Mouse (Mus musculus): ENCODE results near the gene Cln3. TPM values are rescaled to one million over a fixed set of nuclear protein-coding genes. Genes with fewer than 3 reads are reported as not detected.

The Cln3 gene
- polyA plus RNA-seq, 1 experiment from 2014 or later, result 62.9 TPM

DNA sequence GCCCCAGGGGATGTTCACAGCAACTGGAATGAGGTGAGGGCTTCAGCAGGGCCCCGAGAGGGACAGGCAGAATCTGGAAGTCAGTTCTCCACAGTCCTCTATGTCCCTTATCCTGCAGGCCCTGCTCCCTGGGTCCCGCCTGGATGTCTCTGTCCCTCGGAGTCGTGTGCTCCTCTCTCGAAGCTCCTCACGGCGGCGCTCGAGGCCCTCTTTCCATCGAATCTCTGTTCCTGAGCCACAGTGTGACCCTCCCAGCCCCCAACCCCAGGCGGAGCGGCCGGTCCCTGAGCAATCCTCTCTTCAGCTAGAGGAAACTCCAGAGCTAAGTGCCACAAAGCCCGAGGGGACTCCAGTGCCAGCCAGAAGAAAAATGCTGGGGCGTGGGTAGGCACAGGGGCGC, 2.2 kb upstream of the Cln3 start:
- H3K9ac ChIP-seq (ENCODE audit: low read depth, low read length), result no peak overlapping the region
- H3K27me3 ChIP-seq (replicated peaks; ENCODE audit: control insufficient read depth, insufficient read depth, low read length), result 0 out of 2 replicates have a peak, but pooled peaks cover 2% of the 10 kb centered on the region
- ATAC-seq, result no peak
- 17% methylated on average over 16 of the region's 16 CpGs for WGBS
- H3K4me1 ChIP-seq (replicated peaks; ENCODE audit: control insufficient read depth, insufficient read depth, low read length), result no peaks in the 10 kb centered on the region
- H3K9me3 ChIP-seq (ENCODE audit: control insufficient read depth), result no peaks in the 10 kb centered on the region
- H3K36me3 ChIP-seq (ENCODE audit: control insufficient read depth, insufficient read depth), result no peaks in the 10 kb centered on the region
- H3K4me3 ChIP-seq (ENCODE audit: low read depth, low read length), result no peak overlapping the region
- 0 out of 2 replicates have a peak overlapping the region, but pooled peaks have one; percentile 21 for H3K4me2 ChIP-seq (replicated peaks; ENCODE audit: low read depth)
- no peak overlapping the region for H3K27ac ChIP-seq (ENCODE audit: low read depth, low read length)
- peak; percentile 86 for TF ChIP-seq CTCF (IDR thresholded peaks at IDR 0.05; ENCODE audit: low read depth)

DNA sequence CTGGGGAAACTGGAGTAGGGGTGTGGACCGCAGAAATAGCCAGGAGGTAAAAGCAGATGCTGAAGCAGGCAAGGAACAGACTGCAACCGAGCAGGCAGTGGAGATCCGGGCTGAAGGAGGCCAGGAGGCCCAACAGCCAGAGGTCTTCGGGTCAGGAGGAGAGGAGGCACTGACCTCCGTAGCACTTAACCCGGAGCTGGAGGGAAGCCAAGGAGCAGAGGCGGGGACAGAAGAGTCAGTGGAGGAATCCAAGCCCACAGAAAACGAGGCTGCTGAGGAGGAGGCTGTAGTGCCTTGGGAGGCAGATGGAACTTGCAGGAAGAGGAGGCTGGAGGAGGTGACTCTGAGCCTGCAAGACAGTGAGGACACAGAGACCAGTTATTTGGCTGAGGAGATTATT, 1.2 kb upstream of the Cln3 start:
- WGBS, result 35% methylated on average over 8 of the region's 8 CpGs
- no peaks in the 10 kb centered on the region for H3K36me3 ChIP-seq (ENCODE audit: control insufficient read depth, insufficient read depth)
- ATAC-seq, result no peak
- H3K27ac ChIP-seq (ENCODE audit: low read depth, low read length), result no peak overlapping the region
- H3K9me3 ChIP-seq (ENCODE audit: control insufficient read depth), result no peaks in the 10 kb centered on the region
- H3K4me3 ChIP-seq (ENCODE audit: low read depth, low read length), result no peak overlapping the region
- TF ChIP-seq CTCF (IDR thresholded peaks at IDR 0.05; ENCODE audit: low read depth), result no peak
- H3K9ac ChIP-seq (ENCODE audit: low read depth, low read length), result no peak overlapping the region
- 0 out of 2 replicates have a peak, but pooled peaks cover 2% of the 10 kb centered on the region for H3K27me3 ChIP-seq (replicated peaks; ENCODE audit: control insufficient read depth, insufficient read depth, low read length)
- H3K4me1 ChIP-seq (replicated peaks; ENCODE audit: control insufficient read depth, insufficient read depth, low read length), result no peaks in the 10 kb centered on the region
- H3K4me2 ChIP-seq (replicated peaks; ENCODE audit: low read depth), result no peak overlapping the region

DNA sequence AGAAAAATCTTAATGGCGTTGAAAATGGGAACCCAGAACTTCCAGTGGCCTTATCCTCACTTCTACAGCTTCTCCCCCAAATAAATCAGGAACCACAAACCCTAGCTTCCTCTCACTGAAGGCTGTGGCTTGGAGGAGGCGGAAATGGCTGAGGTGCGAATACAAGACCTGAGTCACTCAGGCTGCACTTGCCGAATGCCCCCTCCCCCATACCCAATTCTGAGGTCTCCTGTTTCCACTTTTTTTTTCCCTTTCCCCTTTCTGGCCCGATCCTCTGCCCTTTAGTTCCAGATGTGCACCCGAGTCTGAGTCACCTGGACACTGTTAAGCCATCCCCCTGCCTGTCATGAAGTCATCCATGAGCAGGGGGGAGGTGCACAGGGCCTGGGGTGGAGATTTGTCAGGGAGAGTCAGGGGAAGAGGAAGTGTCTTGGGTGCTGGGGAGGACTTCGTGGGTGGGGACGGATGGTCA, 1.1 kb downstream of the Cln3 start, which contains the start of gene Apobr:
Apobr (plus strand) TSS at position 437 of the 472 bp plus-strand sequence.
- no peaks in the 10 kb centered on the region for H3K9me3 ChIP-seq (ENCODE audit: control insufficient read depth)
- TF ChIP-seq CTCF (IDR thresholded peaks at IDR 0.05; ENCODE audit: low read depth), result no peak
- H3K36me3 ChIP-seq (ENCODE audit: control insufficient read depth, insufficient read depth), result peaks cover 4% of the 10 kb centered on the region; the same call in 1 of the 2 replicates
- peak within 1 kb of the TSS; percentile 76 for H3K4me2 ChIP-seq (replicated peaks; ENCODE audit: low read depth)
- H3K9ac ChIP-seq (ENCODE audit: low read depth, low read length), result no peak within 1 kb of the TSS
- H3K4me3 ChIP-seq (ENCODE audit: low read depth, low read length), result peak within 1 kb of the TSS; percentile 51
- H3K4me1 ChIP-seq (replicated peaks; ENCODE audit: control insufficient read depth, insufficient read depth, low read length), result 0 out of 2 replicates have a peak, but pooled peaks cover 2% of the 10 kb centered on the region
- no peak for ATAC-seq
- H3K27ac ChIP-seq (ENCODE audit: low read depth, low read length), result peak within 1 kb of the TSS; percentile 86
- 79% methylated on average over 8 of the region's 8 CpGs for WGBS
- 0 out of 2 replicates have a peak, but pooled peaks cover 2% of the 10 kb centered on the region for H3K27me3 ChIP-seq (replicated peaks; ENCODE audit: control insufficient read depth, insufficient read depth, low read length)

DNA sequence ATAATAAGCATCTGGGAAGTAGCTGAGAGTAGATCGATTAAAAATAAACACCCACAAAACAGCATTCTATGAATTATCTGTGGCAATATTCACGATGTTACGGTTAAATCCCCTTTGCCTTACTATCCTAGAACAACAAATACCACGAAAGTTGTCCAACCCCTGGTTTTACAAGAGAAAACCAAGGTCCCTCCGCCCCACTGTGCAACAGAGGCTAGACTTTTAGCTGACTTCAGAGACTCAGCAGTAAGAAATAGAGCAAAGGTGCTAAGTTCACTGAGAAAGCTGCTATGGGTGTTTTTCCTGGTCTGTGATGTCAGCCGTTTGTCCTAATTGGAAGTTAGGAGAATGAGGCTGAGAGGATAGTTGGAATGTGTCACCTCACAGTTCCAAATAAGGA, 1.9 kb downstream of the Cln3 start:
- no peaks in the 10 kb centered on the region for H3K9me3 ChIP-seq (ENCODE audit: control insufficient read depth)
- peak overlapping the region; percentile 51 for H3K4me3 ChIP-seq (ENCODE audit: low read depth, low read length)
- H3K4me1 ChIP-seq (replicated peaks; ENCODE audit: control insufficient read depth, insufficient read depth, low read length), result 0 out of 2 replicates have a peak, but pooled peaks cover 2% of the 10 kb centered on the region
- 0 out of 2 replicates have a peak, but pooled peaks cover 2% of the 10 kb centered on the region for H3K27me3 ChIP-seq (replicated peaks; ENCODE audit: control insufficient read depth, insufficient read depth, low read length)
- peak overlapping the region; percentile 76 for H3K4me2 ChIP-seq (replicated peaks; ENCODE audit: low read depth)
- H3K9ac ChIP-seq (ENCODE audit: low read depth, low read length), result peak overlapping the region; percentile 62; the same call in 1 of the 2 replicates
- no peak for TF ChIP-seq CTCF (IDR thresholded peaks at IDR 0.05; ENCODE audit: low read depth)
- peaks cover 6% of the 10 kb centered on the region; the same call in 1 of the 2 replicates for H3K36me3 ChIP-seq (ENCODE audit: control insufficient read depth, insufficient read depth)
- peak overlapping the region; percentile 86 for H3K27ac ChIP-seq (ENCODE audit: low read depth, low read length)
- 48% methylated on average over 6 of the region's 6 CpGs for WGBS
- ATAC-seq, result peak; percentile 15; the same call in 1 of the 2 replicates

DNA sequence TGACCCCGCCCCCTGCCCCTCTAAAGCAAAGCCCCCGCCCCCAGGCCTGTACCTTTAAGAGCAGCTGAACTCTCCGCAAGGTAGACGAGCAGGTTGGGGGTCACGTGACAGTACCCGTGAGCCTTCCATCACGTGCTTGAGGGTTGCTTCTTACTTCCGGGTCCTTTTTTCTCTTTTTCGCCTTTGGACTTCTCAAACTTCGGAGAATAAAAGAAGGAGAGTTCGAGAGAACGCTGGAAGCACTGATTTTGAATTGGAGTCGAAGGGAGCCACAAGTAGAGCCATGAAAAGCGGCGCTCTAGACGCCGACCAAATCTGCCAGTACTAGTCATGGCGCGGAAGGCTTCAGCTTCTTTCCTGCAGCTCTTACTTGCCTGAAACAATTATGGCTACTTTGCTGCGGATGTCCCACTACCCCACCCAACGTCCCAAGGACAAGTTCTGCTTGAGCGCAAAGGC, 2.3 kb downstream of the Cln3 start:
- no peak for TF ChIP-seq CTCF (IDR thresholded peaks at IDR 0.05; ENCODE audit: low read depth)
- H3K4me1 ChIP-seq (replicated peaks; ENCODE audit: control insufficient read depth, insufficient read depth, low read length), result 0 out of 2 replicates have a peak, but pooled peaks cover 2% of the 10 kb centered on the region
- peak overlapping the region; percentile 86 for H3K27ac ChIP-seq (ENCODE audit: low read depth, low read length)
- 0 out of 2 replicates have a peak, but pooled peaks cover 2% of the 10 kb centered on the region for H3K27me3 ChIP-seq (replicated peaks; ENCODE audit: control insufficient read depth, insufficient read depth, low read length)
- peak overlapping the region; percentile 76 for H3K4me2 ChIP-seq (replicated peaks; ENCODE audit: low read depth)
- peak overlapping the region; percentile 51 for H3K4me3 ChIP-seq (ENCODE audit: low read depth, low read length)
- ATAC-seq, result peak; percentile 77
- no peaks in the 10 kb centered on the region for H3K9me3 ChIP-seq (ENCODE audit: control insufficient read depth)
- peaks cover 11% of the 10 kb centered on the region for H3K36me3 ChIP-seq (ENCODE audit: control insufficient read depth, insufficient read depth)
- peak overlapping the region; percentile 62 for H3K9ac ChIP-seq (ENCODE audit: low read depth, low read length)
- under 1% methylated on average over 22 of the region's 22 CpGs for WGBS

DNA sequence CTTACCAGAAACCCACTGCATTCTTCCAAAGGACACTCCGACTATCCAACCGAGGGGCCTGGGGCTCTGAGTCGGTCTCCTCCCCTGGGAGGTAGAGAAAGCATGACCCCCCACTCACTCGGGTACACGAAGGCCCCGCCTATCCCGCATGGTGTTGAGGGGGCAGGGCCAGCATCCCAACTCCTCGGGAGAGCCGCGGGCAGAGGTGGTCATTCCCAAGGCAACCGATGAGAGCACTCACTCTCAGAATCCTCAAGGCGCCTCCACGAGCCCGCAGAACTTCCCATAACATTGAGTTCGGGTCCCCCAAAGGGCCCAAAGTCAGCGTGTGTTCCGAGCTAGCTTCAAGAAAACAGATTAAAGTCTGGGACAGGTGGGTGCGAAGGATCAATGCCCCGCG, 2.9 kb downstream of the Cln3 start:
- Histone ChIP-seq H3K27ac (ENCODE audit: low read depth, low read length) (peak overlapping the region; percentile 86), H3K27me3 (replicated peaks; ENCODE audit: control insufficient read depth, insufficient read depth, low read length) (0 out of 2 replicates have a peak, but pooled peaks cover 2% of the 10 kb centered on the region), H3K36me3 (ENCODE audit: control insufficient read depth, insufficient read depth) (peaks cover 15% of the 10 kb centered on the region), H3K4me3 (ENCODE audit: low read depth, low read length) (peak overlapping the region; percentile 51), H3K9me3 (ENCODE audit: control insufficient read depth) (no peaks in the 10 kb centered on the region), H3K9ac (ENCODE audit: low read depth, low read length) (peak overlapping the region; percentile 62), H3K4me1 (replicated peaks; ENCODE audit: control insufficient read depth, insufficient read depth, low read length) (0 out of 2 replicates have a peak, but pooled peaks cover 2% of the 10 kb centered on the region), H3K4me2 (replicated peaks; ENCODE audit: low read depth) (peak overlapping the region; percentile 76)
- ATAC-seq, result peak; percentile 37
- WGBS, result 2% methylated on average over 20 of the region's 20 CpGs
- TF ChIP-seq CTCF (IDR thresholded peaks at IDR 0.05; ENCODE audit: low read depth), result no peak
